Mouse (Mus musculus) spleen, postnatal 4 days (tissue): ENCODE measurements around the gene Nars2.

ENCODE experiments used
- DNase-seq, 2 experiments: peaks; one replicate each; pipeline ENCODE4 v3.0.0; 2022; ENCODE audit warnings: low spot score in 2 of 2

Gene Nars2

DNA sequence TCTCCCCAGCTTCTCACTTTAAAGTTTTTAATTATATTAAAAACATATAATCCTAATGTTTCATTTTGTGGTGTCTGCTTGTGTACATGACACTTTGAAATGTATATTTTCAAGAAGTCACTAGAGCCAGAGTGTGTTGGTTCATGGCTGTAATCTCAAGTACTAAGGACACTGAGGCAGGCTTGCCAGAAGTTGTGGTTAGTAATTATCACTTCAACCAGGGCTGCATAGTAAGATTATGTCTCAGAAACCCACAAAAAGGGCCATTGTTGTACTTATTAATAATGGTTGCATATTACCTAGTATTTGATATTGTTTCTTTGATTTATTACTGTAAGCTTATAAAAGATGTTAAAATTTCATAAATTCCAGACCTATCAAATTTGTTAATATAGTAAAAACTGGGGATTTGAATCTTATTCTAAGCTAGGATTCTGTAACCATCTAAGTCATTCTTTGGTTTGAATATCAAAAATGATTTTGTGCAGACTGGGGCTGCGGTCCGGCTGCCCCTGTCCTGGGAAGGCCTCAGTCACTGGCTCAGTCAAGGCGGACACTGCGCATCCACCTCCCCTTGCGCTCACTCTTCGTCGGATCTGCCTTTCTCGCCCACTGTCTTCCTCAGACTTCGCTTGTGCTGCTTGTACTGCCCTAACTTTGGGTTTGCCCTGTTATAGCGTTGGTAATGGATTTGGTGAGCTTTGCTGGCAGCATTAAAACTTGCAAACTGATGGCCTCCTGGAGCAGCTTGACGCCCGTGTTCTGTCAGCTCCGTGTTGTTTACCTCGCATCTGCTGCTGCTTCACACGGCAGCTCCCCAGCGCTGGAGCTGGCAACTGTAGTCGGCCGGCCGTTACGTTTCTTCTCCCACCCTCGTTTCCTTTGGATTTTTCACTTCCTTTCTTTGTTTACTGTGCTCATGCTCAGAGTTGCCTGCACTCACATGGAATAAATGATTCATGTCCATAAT lies 20.0 kb downstream of the Nars2 start:
- no peak for DNase-seq

DNA sequence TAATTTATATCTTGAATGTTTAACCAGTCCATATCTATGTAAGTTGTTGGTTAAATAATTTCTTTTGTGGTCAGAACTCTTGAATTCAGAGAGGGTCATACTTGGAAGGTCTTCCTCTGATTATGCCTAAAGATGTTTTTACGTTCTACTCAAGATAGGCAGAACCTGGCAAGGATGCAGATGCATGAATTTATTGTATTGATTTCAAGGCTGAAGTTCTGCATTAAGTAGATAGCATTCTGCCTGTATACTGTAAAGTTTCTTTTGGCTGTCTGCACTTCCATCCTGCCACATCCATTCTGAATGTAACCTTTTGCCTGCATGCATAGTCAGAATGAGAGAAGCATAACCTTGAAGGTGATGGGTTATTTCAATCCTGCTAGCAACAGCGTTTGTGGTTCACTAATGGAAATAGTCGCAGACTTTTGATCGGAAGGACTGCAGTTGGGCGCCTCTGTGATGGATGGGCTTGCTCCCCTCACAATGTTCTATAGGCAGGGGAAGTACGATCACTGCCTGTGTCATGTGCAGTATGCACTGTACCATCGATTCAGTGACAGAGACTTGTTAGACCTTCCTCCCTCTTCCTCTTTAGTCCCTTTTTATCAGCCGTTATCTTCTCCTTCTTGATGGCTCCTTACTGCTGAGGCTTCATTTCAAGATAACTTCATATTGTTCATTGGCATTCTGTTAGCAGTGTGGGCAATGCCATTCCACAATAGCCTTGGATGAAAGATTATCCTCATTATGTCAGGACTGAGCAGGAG lies 21.0 kb downstream of the Nars2 start:
- DNase-seq, result no peak

DNA sequence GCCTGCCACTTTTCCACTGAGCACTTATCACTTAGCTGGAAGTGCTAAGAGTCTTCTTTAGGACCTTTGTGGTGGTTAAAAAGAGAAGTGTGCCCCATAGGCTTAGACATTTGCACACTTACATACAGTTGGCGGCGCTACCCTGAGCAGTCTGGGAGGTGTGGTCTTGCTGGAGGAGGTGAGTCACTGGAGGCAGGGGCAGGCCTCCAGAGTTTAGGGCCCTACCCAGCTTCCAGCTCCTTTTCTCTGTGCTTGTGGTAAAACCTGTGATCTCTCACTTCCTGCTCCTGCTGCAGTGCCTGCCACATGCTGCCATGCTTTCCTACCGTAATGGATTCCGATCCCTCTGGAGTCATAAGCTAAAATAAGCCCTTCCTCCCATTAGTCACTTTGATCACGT lies 24.6 kb downstream of the Nars2 start:
- DNase-seq, result no peak

DNA sequence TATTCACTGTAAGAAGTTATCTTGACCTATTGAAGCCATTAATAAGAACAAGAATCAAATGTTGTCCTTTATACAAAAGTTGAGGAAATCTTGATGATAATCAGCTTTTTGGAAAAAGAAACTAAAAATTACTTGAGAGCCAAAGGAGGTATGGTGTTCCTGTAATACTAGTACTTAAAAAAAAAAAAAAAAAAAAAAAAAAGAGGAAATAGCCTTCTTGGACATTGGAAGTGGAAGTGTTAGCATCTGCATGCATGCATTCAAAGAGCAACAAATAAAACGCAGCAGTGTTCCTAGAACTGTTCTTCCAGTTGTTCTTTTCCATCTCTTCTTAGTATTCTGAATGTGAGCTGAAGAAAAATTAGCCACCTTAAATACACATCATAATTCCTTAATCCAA lies 25.9 kb downstream of the Nars2 start:
- DNase-seq, result no peak

DNA sequence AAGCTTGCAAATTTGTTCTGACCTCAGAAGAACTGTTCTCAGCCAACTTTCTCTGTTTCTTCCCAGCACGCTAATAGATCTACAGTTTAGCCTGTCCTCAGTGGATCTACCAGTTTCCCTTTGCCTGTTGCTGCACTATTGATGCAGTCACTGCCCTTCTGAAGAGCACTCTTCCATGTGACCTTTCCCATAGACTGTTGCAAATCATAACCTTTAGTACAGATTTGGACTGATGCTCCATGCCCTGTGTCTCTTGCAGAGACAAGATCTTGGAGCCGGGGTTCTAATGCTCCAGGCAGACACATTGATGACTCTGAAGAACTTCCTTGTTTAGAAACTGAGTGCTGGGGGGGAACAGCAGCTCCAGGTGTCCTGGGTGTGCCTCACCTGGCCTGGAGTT lies 30.1 kb downstream of the Nars2 start:
- DNase-seq, result no peak

DNA sequence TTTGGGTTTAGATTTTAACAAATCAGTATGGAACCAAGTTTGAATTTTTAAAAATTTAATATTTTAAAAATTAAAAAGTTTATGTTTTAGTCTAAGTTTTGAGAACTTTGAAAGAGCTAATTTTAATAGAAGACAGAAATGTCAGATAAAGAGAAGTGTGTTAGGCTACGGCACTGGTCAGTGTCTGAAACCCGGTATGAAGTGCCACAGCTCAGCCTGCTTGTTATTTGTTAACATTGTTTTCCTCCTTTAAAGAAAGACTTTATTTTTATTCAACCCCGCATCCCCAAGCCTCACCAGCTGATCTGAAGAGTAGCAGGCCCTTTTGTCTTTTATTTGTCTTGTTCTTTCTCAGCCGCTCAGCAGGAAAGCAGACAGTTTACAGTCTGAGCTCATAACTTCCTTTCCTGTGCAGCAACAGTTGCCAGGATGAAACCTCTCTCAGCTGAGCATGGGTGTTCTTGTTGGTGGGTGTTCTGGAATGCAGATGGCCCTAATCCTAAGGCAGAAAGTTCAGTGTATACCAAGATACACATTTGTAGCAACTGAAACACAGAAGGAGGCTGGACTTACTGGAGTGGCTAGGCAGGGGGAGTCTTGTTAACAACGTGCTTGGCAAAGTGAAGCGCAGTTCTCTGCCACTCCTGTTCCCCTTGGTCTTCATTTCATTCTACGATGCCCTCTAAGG lies 32.5 kb downstream of the Nars2 start:
- DNase-seq, result no peak

DNA sequence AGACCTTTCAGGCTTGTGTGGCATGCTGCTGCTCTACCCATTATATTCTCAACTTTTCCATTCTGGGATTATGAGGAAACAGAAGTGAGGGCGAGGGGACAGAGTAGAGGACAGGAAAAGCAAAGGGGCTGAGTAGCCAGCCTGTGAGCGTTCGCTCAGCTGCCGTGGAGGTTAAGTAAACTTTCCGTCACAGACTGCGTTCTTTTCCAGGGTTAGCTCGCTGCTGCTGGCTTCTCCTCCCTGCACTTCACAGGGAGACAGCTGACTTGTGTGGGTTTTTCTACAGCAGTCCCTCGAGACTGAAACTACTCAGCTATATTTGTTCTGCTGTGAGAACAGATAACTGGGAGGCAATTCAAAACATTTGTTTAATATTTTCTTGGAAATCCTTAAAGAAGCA lies 34.5 kb downstream of the Nars2 start:
- no peak for DNase-seq

DNA sequence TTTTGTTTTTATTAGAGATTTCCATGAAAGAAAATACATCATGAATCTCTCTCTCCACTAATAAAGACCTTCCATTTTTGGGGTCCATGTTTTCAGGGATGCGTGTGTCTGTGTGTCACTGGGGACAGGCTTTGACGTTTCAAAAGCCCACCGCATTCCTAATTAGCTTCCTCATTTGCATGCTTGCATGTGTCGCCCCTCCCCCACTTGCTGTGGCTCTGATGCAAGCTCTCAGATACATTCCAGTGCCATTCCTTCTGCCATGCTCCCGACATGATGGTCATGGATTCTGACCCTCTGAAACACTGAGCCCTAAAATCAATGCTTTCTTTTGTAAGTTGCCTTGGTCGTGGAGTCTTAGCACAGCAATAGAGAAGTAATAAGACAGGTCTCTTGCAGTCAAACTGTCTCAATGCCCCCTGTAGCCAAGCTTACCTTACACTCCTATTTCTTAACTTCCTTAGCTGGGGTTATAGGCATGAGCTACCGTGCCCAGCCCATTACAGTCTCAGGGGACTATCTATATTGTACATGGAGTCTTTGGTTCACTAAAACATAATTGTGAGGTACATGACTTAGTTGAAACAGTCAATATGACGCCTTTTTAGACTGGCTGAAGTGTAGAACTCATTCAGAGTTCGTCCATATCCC lies 35.6 kb downstream of the Nars2 start:
- DNase-seq, result no peak

DNA sequence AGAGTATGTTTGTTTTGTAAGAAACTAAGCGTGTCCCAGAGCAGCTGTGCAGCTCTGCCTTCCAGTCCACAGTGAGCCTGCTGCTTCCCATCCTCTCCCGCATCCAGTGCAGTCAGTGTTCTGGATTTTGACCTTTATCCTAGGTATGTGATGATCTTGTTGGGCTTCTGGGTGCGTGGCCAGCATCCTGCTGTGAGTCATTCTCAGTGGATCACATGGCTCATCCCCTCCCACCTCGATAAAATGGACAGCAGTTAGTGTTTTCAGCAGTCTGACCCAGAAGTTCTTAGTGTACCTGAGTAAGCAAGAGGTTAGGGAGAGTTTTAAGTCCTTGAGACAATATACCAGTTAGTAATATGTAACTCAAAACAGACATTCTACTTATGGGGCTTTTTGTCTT lies 36.4 kb downstream of the Nars2 start:
- no peak for DNase-seq

DNA sequence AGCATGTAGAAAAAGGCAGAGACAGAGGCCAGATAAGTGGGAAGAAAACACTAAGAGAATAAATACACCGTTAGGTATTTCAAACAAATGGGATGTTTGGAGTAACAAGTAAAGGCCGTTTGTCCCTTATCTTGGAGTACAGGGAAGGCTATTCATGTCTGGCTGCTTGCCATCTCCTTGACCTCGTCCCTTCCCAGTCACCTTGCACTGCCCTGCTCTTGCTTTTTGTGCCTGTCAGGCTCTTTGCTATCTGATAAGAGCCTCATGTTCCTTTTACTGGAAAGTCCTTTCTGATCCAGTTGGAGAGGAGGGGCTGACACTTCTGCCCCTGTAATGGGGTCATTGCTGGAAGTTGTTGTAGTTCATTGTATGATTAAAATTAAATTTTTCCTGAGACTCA lies 61.7 kb downstream of the Nars2 start:
- peak in 1 of 2 experiments; percentile 17 for DNase-seq

DNA sequence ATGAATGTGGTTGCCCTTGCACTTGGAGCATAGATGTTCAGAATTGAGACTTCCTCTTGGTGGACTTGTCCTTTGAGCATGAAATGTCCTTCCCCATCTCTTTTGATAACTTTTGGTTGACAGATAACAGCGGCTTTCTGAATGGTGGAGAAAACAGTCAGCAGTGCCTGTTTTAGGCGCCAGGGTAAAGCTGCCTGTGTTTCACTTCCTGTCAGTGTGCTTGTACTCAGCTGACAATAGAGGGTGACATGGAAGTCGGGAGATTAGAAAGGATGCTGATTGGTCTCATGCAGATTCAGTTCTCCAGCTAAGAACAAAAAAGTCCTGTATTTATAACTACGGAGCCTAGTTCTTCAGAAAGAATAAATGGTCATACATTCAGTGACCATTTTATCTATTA lies 66.7 kb downstream of the Nars2 start:
- DNase-seq, result no peak

DNA sequence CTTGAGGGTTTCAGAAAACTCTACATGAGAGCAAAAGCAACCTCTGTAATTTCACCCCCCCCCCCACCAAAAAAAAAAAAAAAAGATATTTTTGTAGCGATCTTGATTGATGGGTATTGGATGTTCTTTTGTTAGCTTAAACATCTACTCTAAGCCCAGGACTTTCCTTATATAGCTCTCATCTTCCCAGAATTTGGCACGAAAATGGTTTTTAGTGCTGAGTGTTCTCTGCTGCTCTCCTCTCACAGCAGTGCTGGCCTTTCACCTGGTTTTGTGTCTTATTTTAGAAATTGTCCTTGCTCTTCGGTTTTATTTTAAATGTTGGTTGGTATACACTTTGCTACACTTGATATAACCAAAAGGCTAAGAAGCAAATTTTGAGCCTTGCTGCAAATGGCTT lies 67.1 kb downstream of the Nars2 start:
- no peak for DNase-seq

DNA sequence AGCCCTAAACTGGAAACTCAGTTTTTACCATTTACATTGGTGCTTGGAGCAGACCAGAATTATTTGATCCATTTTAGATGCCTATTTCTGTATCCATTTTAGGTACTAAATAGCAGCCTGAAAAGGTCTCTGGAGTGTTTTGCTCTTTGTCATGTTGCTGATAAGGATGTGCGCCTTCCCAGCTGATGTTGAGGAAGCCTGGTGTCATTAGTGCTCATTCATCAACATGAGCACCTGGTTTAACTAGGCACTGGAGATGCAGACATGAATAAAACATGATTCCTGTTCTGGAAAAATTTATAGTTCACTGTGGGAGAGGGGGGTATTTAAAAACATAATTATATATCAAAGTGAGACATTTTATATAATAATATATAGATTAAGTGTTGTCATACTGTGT lies 68.0 kb downstream of the Nars2 start:
- DNase-seq, result no peak

DNA sequence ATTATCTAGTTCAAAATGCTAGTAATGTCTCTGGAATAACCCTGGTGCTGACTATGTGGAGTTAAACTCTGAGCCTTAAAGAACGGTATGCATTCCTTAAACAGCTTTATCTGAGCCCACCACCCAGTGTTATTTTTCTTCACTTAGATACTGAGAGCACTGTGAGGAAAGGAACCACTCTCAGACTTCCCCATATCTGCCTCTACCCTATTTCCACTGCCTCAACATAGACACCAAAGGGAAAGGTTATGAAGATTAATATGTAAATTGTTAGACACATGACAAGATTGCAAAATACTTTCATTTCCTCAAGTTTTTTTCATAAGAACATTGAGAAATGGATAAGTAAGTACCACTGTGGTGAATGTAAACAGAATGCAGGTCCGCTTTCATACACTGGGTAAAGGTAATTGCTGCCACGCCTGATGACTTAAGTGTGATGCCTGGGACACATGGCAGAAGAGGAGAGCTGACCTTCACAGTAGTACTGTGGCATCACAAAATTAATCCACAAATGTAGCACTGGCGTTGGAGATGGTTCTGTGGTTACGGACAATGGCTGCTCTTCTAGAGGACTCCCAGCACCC lies 75.6 kb downstream of the Nars2 start:
- DNase-seq, result no peak

DNA sequence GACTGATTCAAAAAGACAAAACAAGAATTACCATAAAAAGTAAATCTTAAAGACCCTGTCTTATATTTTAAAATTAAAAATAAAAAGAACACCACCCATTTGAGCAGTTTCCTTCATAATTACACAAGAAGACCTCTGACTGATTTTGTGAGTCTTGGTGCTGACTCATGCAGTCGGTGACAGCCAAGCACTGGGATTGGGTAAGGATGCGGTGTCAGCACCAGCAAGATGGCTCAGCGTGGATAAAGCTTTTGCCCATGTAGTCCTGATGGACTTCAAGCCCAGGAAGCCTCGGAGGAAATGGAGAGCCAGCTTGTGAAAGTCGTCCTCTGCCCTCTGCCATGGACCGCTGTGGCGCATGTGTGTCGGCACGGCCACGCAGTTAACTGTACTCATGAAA lies 77.8 kb downstream of the Nars2 start:
- DNase-seq, result no peak

DNA sequence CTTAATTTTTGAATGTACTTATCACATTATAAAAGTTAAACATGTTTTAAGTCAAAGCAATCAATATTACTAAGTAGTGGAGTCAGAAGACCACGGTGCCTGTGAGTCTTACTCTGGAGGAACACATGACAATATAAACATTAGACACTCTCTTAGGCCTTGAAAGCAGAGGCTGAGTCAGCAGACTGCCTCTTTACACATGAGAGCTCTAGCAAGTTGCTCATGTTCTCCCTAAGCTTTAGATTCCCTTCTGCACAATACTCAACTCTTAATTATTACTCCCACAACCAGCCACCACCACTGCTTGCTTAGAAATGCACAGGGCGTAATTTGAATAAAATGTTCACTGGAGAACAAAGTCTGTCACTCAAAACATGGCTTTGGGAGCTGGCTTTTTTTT lies 81.1 kb downstream of the Nars2 start:
- DNase-seq, result no peak

DNA sequence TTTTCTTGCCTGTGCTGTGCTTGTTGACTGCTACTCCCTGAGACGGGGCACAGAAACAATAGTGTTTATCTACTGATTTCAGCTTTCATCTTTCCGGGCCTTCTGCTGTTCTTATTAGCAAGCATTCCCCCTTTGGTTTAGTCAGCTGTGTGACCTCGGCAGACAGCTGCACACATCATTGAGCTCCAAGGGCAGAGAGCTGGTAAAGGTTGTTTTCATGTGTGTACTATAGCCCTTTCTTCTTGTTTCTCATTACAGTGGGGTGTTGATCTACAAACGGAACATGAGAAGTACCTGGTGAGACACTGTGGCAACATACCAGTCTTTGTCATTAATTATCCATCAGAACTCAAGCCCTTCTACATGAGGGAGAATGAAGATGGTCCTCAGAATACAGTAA lies 88.3 kb downstream of the Nars2 start:
- no peak for DNase-seq

DNA sequence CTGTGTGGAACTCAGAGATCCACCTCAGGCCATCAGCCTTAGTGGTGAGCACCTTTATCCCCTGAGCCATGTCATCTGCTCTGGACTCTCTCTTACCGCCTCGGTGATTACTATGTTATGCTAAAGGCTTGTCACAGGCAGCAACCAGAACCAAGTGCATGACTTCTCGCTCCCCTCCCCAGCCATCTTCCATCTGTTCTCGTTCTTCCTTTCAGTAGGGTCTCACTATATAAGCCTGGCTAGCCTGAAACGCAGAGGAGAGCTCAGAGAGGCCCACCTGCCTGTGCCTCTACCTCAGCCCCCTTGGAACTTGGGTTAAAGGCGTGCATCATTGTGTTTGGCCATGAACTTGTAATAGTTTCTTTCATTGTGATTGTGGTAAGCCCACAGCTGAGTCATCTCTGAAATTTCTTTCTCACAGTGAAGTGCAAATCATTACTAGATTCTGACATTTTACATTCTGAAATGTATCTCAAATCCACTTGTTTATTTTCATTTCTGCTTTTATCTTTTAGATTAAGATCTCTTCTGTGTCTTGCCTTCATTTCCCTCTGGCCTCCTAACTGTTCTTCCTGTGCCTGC lies 90.7 kb downstream of the Nars2 start:
- DNase-seq, result peak in 1 of 2 experiments; percentile 30

DNA sequence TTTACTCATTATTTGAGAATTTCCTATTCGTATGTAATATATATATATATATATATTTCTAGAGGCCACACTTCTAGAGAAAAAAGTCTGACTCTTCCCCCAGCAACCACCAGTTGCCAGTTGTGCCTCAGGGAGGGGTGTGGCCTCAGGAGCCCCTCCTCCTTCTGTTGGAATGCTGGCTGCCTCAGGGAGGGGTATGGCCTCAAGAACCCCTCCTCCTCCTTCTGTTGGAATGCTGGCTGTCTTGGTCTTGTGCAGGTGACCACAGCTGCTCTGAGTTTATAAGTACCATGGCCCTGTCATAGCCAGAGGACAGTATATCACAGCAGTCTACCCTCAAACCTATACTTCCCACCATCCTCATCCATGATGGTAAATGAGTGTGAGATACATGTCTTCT lies 91.7 kb downstream of the Nars2 start:
- DNase-seq, result peak in 1 of 2 experiments; percentile 49

DNA sequence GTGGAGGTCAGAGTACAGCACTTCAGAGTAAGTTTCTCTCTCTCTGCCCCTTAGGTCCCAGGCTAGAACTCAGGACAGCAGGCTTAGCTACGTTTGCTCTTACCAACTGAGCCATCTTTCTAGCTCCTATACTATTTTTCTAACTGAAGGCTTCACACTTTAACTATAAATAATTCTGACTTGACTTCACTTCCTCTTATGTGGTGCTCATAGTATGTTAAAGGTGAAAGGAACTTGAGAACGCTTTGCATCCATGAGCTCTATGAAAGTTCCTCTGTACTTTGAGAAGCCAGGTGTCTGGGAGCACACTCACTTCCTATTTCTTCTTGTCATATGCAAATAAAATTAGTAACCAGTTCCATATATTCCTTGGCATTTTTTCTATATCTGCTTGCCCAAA lies 109.7 kb downstream of the Nars2 start:
- DNase-seq, result no peak

DNA sequence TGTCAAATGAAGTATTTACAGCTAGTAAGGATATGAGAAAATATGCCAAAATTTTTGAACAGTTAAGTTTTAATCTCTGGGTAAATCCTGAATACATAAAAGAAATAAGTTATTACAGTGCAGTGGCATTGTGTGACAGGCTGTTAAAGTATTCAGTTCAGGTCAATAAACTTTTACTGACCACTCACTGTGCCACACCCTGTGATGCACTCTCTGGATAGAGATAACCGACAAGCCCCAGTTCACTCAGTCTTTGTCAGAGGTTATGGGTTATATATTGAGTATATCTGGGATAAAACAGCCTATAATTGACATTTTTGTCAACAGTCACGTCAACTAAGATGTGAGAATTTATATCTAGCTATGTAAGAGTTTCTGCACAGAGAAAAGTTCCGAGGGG lies 120.2 kb downstream of the Nars2 start:
- DNase-seq, result no peak
